Mouse (Mus musculus) layer of hippocampus, postnatal 10 days (tissue): ENCODE data around the gene Emd. TPM values are rescaled to one million over a fixed set of nuclear protein-coding genes. Genes with fewer than 3 reads are reported as not detected.
"Not testable (repeated sequence)": the region's sequence is repeated elsewhere in the genome, so short reads cannot be mapped to it uniquely, and the experiment has no call there.

ENCODE experiments used
- DNase-seq, 2 experiments: peaks; one replicate each; pipeline ENCODE4 v3.0.0; 2021; ENCODE audit warnings: low spot score in 2 of 2
- long read RNA-seq: library from polyadenylated mRNA; stranded (forward); transcript quantifications from one replicate; pipeline ENCODE4 v2.0.0, GENCODE M21; 2023
- total RNA-seq, 2 experiments: library from RNA; stranded (reverse); gene quantifications; 2 replicates each; pipeline ENCODE4 v1.2.3; 2021

Emd gene
- total RNA-seq, result 10 to 100 TPM; 36.0 to 44.7 TPM
- long read RNA-seq, partial matches to known transcripts, result 0 of 4 reads
- long read RNA-seq, other reads (novel, unspliced or antisense), result 2 of 4 reads

GRCm38 (mm10) chrX:74254153-74254887 is at the start of gene Emd:
Emd (plus strand) TSS chrX:74254687.
- peak; percentile 77 to 82 for DNase-seq

GRCm38 (mm10) chrX:74218496-74218895 is 36.0 kb upstream of the Emd start:
- no peak for DNase-seq

DNA sequence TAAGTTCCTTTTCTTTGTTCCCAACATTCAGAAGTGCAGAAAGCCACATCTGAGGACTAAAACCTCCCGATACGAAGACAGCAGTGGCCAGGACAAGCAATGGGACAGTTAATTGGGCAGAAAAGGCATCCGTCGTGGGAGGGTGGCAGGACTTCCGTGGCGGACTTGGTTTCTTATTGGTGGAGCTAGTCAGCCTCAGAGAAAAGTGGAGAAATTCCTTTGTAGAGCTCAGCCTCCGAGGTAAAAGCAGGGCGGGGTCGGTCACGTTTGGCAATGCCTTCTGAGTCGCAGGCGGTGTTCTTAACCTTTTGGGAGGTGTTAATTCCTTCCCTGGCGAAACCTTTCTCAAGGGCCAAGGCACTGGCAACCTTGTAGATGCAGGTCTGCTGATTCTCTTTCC is 35.0 kb upstream of the Emd start:
- DNase-seq, result no peak

- not testable (repeated sequence) for DNase-seq
Measured at GRCm38 (mm10) chrX:74220099-74220498, 34.4 kb upstream of the Emd start.

DNA sequence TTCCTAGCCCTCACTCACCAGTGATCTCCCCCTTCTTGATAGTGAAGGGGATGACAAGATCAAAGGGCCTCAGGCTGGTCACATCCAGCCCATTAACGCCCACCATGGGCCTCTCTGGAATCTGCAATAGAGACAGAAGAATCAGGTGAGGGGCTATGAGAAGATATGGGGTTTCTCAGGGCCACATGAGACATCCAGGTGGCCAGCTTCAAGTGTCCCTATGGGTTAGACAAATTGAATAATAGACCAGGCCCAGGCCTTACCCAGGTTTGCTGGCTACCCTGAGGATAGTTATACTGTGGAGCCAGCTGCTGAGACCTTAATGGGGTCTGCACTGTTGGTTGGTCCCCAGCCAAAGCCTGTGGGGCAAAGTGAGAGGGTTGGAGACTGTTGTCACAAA is 24.4 kb upstream of the Emd start:
- no peak for DNase-seq

DNA sequence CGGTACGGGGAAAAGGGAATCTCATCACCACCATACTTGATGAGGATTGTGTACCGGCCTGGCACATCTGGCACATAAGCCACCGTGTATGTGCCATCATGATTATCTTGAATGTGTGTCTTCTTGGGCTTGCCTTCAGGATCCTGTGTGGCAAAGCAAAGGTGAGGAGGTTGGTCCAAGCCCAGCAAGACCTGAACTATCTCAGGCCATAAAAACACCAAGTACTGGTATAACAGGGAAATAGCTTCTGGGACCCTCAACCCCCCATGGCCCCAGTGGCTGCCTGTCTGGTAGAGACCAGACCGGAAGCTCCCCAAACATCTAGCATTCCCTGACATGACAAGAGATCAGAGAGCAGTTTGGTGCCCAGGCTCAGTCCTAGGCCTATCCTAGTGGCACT is 21.3 kb upstream of the Emd start:
- no peak for DNase-seq

GRCm38 (mm10) chrX:74240332-74240731 is 14.2 kb upstream of the Emd start:
- no peak for DNase-seq

DNA sequence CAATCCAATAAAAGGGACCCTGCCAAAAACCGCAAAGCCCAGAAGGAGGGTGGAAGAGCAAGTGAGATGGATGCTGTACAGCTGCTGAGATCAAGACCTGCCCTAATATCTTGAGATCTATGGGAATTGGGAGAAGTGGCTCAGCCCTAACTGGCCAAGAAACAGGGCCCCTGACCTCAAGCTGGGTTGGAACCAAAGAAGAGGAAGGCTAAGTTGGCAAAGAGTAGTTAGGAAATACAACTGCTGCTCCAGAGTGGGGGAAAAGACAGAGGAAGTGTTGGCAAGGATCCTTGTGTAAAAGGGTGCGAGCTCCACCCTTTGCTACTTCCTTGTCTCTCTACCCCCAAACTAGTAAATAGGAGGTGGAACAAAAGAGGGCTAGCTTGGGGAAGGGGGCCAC is 11.1 kb upstream of the Emd start:
- DNase-seq, result no peak

DNA sequence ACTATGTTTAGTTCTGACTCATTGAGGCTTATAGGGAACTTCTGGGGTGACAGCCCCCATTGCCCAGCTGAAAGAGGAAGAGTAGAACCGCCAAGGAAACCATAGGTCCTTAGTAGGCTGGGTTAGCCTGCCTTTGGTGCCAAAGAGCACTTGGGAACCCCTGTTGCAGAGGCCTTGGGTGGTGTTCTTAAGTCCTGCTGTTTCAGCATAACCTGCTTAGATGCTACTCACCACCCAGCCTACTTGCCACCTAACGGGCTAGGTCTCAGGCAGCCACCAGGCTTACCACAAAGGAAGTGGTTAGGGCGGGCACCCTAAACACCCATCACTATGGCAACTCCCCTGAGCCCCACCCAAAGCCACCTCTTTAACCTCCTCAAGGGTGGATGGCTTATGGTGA is 10.7 kb upstream of the Emd start:
- DNase-seq, result no peak

DNA sequence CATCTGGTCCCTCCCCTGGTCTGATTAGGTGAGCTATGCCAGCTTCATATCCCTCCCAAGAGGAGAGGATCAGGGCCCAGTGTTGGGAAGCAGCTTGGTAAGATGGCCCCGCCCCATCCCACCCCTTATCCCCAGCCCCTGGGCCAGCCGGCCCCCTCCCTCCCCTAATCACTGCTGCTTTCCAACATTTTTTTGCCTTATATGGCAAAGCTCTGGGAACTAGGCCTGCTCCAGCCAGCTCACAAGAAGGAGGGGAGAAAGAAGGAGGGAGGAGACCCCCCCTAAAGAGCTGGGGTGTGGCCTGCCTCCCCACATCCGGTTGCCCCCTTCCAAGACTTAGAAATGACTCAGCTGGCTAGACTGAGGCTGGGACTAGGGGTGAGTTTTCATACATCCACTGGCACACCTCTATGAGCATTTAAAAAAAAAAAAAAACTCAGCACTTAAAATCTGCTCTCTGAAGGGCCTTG is 9.8 kb upstream of the Emd start:
- DNase-seq, result peak; percentile 10 to 27

GRCm38 (mm10) chrX:74245107-74245506 is 9.4 kb upstream of the Emd start:
- no peak for DNase-seq

- peak; percentile 75 to 76 for DNase-seq
Measured at GRCm38 (mm10) chrX:74245687-74246086, 8.8 kb upstream of the Emd start.

- DNase-seq, result peak; percentile 74 to 84
Measured at GRCm38 (mm10) chrX:74246213-74246681, 8.2 kb upstream of the Emd start.

- no peak for DNase-seq
Measured at GRCm38 (mm10) chrX:74246693-74247092, 7.8 kb upstream of the Emd start.

GRCm38 (mm10) chrX:74248651-74249050 is 5.8 kb upstream of the Emd start:
- peak; percentile 60 to 68 for DNase-seq

DNA sequence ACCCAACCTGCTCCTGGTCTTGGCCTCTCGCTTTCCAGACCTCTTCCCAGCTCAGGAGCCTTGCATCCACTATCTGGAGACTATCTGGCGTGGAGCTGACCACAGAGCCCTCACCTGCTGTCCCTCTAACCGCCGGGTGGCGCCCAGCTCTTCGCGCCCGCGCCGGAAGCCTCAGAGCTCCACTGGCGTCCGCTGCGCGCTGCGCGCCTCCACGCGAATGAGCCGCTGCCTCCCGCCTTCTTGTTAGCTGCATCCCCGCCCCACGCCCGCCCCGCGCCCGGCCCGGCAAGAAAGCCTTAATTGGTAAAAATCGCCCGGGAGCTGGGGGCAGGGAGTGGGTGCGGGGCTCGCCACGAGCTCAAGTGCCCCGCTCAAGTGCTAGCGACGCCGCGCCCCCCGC is 4.9 kb upstream of the Emd start, which contains the start of gene Flna:
Gene Flna (minus strand): TSS at position 206 of the 400 bp plus-strand sequence.
- DNase-seq, result peak; percentile 40 to 60

- DNase-seq, result no peak
Measured at GRCm38 (mm10) chrX:74254888-74255565, 540 bp downstream of the Emd start.

DNA sequence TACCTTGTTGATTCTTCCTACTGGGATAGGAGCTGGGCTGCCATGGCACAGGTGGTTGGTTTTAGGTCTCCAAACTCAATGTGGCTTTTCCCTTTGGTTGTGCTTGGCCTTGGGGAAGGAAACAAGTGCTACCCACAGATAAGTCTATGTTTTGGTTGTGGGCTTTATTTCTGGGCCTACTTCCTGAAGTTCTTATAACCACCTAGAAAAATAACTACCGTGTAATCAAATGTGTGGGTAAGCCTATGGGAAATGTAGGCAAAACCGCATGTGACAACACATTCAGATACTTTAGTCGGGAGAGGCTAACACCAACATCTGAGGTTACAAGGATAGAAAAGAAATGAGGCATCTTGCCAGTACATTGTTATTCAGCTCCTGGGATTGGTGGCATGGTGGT is 3.3 kb downstream of the Emd start:
- DNase-seq, result no peak

- peak in 1 of 2 experiments; percentile 20 for DNase-seq
Measured at GRCm38 (mm10) chrX:74269736-74270061, 15.2 kb downstream of the Emd start.

GRCm38 (mm10) chrX:74270062-74270901 is 15.8 kb downstream of the Emd start, which contains the start of gene Rpl10:
Rpl10 (plus strand) TSS chrX:74270812.
- peak; percentile 81 to 87 for DNase-seq

DNA sequence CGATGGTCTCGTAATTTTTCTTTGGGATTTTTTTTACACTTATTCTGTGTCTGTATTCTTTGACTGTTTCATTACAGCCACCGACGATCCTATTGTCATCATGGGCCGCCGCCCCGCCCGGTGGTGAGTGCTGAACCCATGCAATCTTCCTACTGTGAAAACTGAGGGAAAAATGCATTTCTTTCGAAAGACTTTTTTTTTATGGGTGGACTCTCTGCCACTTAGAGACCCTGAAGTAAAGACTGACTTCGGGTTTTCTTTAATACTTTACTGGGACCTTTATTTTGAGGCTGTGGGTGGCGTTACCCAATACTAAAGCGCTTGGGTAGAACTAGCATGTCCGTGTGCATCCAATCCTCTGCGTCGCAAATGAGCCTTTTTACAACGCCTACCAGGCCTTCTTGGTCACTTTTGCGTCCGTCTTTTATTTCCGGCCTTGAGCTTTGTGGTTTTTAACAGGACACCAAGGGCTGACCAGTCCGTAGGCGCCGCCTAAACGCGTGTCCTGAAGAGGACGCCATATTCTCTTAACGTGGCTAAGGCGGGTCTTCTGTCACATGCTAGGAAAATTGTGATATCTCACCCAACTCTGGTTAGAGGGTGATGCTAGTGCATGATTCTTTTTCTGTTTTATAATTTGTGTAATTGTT is 16.5 kb downstream of the Emd start:
- DNase-seq, result peak; percentile 13 to 25
